ENCODE assay signal across 8 mouse cellular contexts in genomic region chr7:141265739-141266561, GRCm38 (mm10). TPM values are rescaled to one million over a fixed set of nuclear protein-coding genes. Genes with fewer than 3 reads are reported as not detected.
DNase-seq lines count a peak whose midpoint lies in the region; ATAC-seq lines count a peak whose summit lies in the region.

Gene Irf7 (minus strand): TSS chr7:141266481.

- ATAC-seq in megakaryocyte-erythroid progenitor cell, adult 5-6 weeks (replicated peaks; ENCODE audit: low FRiP score, low TSS enrichment, poor library complexity, severe bottlenecking) = peak; percentile 77

- DNase-seq in CD4-positive helper T cell, adult 2 months (ENCODE audit: low read depth, low spot score) = peak; percentile 91
- DNase-seq in adrenal gland, postnatal 10 days = peak; percentile 78
- DNase-seq in fibroblast of lung, adult 2 months (ENCODE audit: low read depth) = peak; percentile 24
- DNase-seq in heart, postnatal 14 days = peak; percentile 56 to 68
- peak; percentile 68 to 77 for DNase-seq in kidney, postnatal 4 days
- peak; percentile 84 for DNase-seq in spleen, adult 12 weeks (ENCODE audit: low spot score)
- no peak for DNase-seq in layer of hippocampus, adult 9-11 months

- intact Hi-C loops in heart, postnatal 14 days (cut with DNase I) = loop anchor here (2.0 kb wide), 1 partner anchor 97 kb away; no protein-coding TSS in a partner anchor

RNA-seq across cellular contexts. Expression of gene Irf7, which starts in this region (rescaled TPM):
- total RNA-seq in adrenal gland, postnatal 10 days (2021) = 1 to 10 TPM; 3.7 to 4.8 TPM
- 1 to 10 TPM; 1.6 to 1.7 TPM for total RNA-seq in heart, postnatal 14 days (2021)
- total RNA-seq in megakaryocyte-erythroid progenitor cell, adult 5-6 weeks (2014; fragmentation: Nextera tagmentation) = 6.4 and 27.5 TPM in 2 replicates
- 9.7 and 9.9 TPM in 2 replicates for total RNA-seq in megakaryocyte-erythroid progenitor cell, adult 5-6 weeks (2017)
